Mouse (Mus musculus) liver, postnatal 0 days (tissue): ENCODE measurements at regions not wholly inside any gene's neighbourhood (a gene's known extent, or its start where the extent isn't known, plus 50 kb on each side); places are given as distances from the start of the nearest gene placed in this dataset.

Source experiments
- ATAC-seq: fragments of 200-750 bp; cut with Nextera tagmentation; 2 replicates; pipeline ENCODE4 v1.8.0; 2017; ENCODE audit warnings: mild to moderate bottlenecking, moderate library complexity
- DNase-seq: peaks from one replicate; pipeline ENCODE4 v3.0.0-alpha.2; 2016
- H3K27ac ChIP-seq: fragments of 300-500 bp; sonication (generic); 2 replicates; pipeline ENCODE4 v1.5.1; 2014; ENCODE audit warnings: antibody characterized with exemption, moderate library complexity, mild to moderate bottlenecking, low read depth
- H3K27me3 ChIP-seq: fragments of 300-500 bp; sonication (generic); 2 replicates; pipeline ENCODE4 v1.6.1; 2014; ENCODE audit warnings: low read length, control low read depth, mixed read lengths; ENCODE audit not compliant: insufficient read depth
- H3K36me3 ChIP-seq: fragments of 300-500 bp; sonication (generic); replicated peaks from 2 replicates; pipeline ENCODE4 v1.6.1; 2014; ENCODE audit warnings: mild to moderate bottlenecking, control low read depth, low read length, moderate library complexity, mixed read lengths; ENCODE audit not compliant: insufficient read depth
- H3K4me1 ChIP-seq: fragments of 300-500 bp; sonication (generic); 2 replicates; pipeline ENCODE4 v1.6.1; 2014; ENCODE audit warnings: antibody characterized with exemption, mild to moderate bottlenecking, control low read depth; ENCODE audit not compliant: insufficient read depth
- H3K4me2 ChIP-seq: fragments of 300-500 bp; sonication (generic); 2 replicates; pipeline ENCODE4 v1.6.1; 2014; ENCODE audit warnings: low read depth, mild to moderate bottlenecking, low read length, moderate library complexity, mixed read lengths
- H3K4me3 ChIP-seq: fragments of 300-500 bp; sonication (generic); 2 replicates; pipeline ENCODE4 v1.5.1; 2014; ENCODE audit warnings: low read depth, low read length
- H3K9ac ChIP-seq: fragments of 300-500 bp; sonication (generic); replicated peaks from 2 replicates; pipeline ENCODE4 v1.6.1; 2014; ENCODE audit warnings: mild to moderate bottlenecking, moderate library complexity
- H3K9me3 ChIP-seq: fragments of 300-500 bp; sonication (generic); 2 replicates; pipeline ENCODE4 v1.6.1; 2016; ENCODE audit warnings: mild to moderate bottlenecking, control low read depth, low read length, mixed read lengths
- CTCF ChIP-seq: sonication (generic); IDR thresholded peaks from 2 replicates; pipeline ENCODE4 v1.5.1; 2016; ENCODE audit warnings: antibody characterized with exemption, low read depth
- EP300 ChIP-seq: IDR thresholded peaks from 2 replicates; pipeline ENCODE4 v1.6.1; 2016; ENCODE audit warnings: antibody characterized with exemption, low read depth, mild to moderate bottlenecking
- WGBS: fragments of 180-500 bp; shearing (Covaris S2); extraction: QIAGEN DNeasy Blood & Tissue Kit; methylation state at CpG from one replicate; pipeline ENCODE4 v1.1.7; 2014; ENCODE audit not compliant: insufficient replicate concordance; 5-methylcytosine and 5-hydroxymethylcytosine counted together

DNA sequence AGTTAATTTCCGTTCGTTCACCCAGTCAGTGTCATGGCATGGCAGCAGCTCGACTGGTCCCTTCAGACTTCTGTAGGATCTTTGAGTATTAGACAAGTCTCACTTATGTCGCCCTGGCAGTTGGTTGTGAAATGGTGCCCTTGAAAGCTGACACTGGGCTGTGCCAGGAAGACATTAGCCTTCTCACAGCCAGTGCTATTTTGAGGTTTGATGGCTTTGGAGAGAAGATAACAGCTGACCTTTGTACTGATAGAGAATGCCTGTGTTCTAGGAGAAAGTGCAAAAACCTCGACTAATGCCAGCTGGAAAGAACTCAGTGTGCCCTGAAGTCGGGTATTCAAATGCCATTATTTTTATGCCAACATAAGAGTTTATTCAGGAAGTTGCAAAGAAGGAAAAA lies 207.3 kb downstream of the Plpp3 start:
- ATAC-seq = no peak
- Histone ChIP-seq H3K4me1 (0 out of 2 replicates have a peak, but pooled peaks cover 2% of the 10 kb centered on the region), H3K4me2 (no peak overlapping the region), H3K9ac (no peak overlapping the region), H3K27ac (no peak overlapping the region), H3K27me3 (no peaks in the 10 kb centered on the region), H3K9me3 (no peaks in the 10 kb centered on the region), H3K4me3 (no peak overlapping the region), H3K36me3 (no peaks in the 10 kb centered on the region)
- DNase-seq = no peak
- 58% methylated on average over 6 of the region's 6 CpGs for WGBS
- TF ChIP-seq EP300 = no peak
- TF ChIP-seq CTCF = no peak

DNA sequence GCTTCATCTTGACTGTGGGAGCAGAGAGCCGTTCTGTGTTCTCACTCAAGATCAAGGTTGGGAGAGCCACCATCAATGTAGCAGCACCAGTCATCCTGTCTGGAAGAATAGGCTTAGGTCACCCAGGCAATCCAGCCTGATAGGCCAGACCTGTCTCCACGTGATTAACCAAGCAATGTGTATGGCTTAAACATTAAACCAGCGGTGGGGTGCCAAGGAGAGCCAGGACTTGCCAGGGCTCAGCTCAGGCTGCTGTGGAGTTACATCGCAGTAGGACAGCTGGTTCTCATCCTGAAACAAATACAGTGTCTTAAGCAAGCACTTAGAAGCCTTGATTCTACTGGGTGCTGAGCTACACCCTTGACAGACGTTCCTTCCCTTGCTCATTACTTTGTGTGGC lies 207.9 kb downstream of the Plpp3 start:
- ATAC-seq (peak; percentile 56), DNase-seq (no peak)
- WGBS = 67% methylated on average over 5 of the region's 5 CpGs

DNA sequence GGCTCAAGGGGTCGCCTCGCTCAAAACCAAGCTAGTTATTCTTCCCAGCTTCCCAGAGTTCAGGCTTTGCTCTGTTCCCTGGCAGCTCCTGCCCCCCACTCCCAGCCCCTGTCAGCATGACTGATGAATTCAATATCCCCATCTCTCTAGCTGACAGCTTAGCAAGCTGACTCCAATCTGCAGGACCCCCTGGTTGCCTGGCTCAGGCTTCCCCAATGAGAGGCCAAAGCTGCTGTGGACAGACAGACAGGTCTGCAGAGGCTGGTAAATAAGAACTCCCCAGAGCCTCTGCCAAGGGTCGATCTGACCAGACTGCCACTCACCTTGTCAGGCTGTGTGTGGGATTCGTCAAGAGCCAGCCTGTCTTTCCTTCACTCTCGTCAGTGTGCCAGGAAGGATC lies 219.4 kb downstream of the Plpp3 start:
- peak; percentile 44 for DNase-seq
- no peaks in the 10 kb centered on the region for H3K27me3 ChIP-seq
- TF ChIP-seq EP300 (no peak), CTCF (no peak)
- H3K36me3 ChIP-seq = no peaks in the 10 kb centered on the region
- no peak overlapping the region for H3K27ac ChIP-seq
- H3K9ac ChIP-seq = no peak overlapping the region
- no peak overlapping the region for H3K4me3 ChIP-seq
- no peak overlapping the region for H3K4me2 ChIP-seq
- no peak for ATAC-seq
- WGBS = 71% methylated on average over 5 of the region's 5 CpGs
- no peaks in the 10 kb centered on the region for H3K9me3 ChIP-seq
- peaks cover 5% of the 10 kb centered on the region; the same call in 1 of the 2 replicates for H3K4me1 ChIP-seq

More for the DNA sequence above, 207.9 kb downstream of the Plpp3 start:
- no peaks in the 10 kb centered on the region for H3K9me3 ChIP-seq
- H3K27me3 ChIP-seq = no peaks in the 10 kb centered on the region
- no peaks in the 10 kb centered on the region for H3K36me3 ChIP-seq
- H3K27ac ChIP-seq = no peak overlapping the region
- no peak overlapping the region for H3K4me3 ChIP-seq
- 0 out of 2 replicates have a peak, but pooled peaks cover 2% of the 10 kb centered on the region for H3K4me1 ChIP-seq
- TF ChIP-seq CTCF = no peak
- TF ChIP-seq EP300 = no peak
- no peak overlapping the region for H3K9ac ChIP-seq
- H3K4me2 ChIP-seq = no peak overlapping the region

DNA sequence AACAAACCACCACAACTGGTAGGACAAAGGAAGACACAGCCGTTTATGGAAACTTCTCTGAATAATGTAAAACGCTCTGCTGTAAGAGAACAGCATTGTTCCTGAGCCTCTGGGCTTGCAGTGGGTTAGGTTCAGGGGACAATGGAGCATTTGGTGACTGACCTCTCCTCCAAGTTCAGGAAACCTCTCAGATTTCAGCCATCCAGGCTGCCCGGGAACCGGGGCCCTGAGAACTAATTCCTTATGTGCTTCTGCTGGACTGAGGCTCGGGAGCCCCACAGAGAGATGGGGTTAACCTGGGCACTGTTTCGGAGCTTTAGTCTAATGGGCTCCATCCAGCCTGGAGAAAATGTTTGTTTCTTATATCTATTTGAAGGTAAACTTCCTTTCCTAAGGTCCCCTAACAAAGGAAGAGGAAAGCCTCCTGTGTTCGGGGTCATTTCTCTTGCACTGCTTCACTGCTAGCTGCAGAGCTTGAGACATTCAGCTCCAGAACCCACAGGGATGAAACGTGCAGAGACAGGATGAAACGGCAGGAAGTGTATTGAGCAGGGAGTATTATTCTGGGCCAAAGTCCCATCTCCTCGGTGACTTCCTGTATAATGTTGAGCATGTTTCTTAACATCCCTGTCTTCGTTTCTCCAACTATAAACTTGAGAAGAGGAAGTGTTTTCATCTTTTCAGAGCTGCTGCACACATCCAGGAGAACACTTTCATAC lies 220.5 kb downstream of the Plpp3 start:
- Histone ChIP-seq H3K27ac (no peak overlapping the region), H3K4me2 (no peak overlapping the region), H3K9ac (no peak overlapping the region), H3K27me3 (no peaks in the 10 kb centered on the region), H3K4me3 (no peak overlapping the region), H3K9me3 (no peaks in the 10 kb centered on the region), H3K4me1 (peaks cover 5% of the 10 kb centered on the region; the same call in 1 of the 2 replicates), H3K36me3 (no peaks in the 10 kb centered on the region)
- TF ChIP-seq EP300 = no peak
- TF ChIP-seq CTCF = no peak
- WGBS = 48% methylated on average over 11 of the region's 11 CpGs
- ATAC-seq (no peak), DNase-seq (no peak)

DNA sequence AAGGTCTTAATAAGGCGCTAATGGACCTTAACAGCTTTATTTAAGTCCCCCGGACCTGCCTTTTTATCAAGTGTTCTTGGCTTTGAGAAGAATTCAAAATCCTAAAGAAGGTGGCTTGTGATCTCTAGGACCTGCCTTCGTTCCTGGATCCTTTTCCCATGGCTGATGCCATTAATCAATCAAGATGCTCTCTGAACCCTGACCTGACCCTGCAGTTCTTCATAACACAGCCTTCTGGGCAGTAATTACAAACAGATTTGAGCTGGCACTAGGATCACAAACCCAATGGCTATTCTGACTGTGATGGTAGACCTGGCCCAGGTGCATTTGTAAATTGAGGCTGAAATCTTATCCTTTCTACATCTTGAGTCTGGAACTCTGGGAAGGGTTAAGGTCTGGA lies 227.7 kb downstream of the Plpp3 start:
- no peak overlapping the region for H3K9ac ChIP-seq
- no peak overlapping the region for H3K27ac ChIP-seq
- TF ChIP-seq EP300 (no peak), CTCF (no peak)
- no peak for DNase-seq
- no peaks in the 10 kb centered on the region for H3K4me1 ChIP-seq
- 72% methylated on average over 3 of the region's 3 CpGs for WGBS
- H3K9me3 ChIP-seq = no peaks in the 10 kb centered on the region; the same call in 1 of the 2 replicates
- no peak for ATAC-seq
- no peaks in the 10 kb centered on the region for H3K36me3 ChIP-seq
- no peak overlapping the region for H3K4me2 ChIP-seq
- no peaks in the 10 kb centered on the region for H3K27me3 ChIP-seq
- H3K4me3 ChIP-seq = no peak overlapping the region

DNA sequence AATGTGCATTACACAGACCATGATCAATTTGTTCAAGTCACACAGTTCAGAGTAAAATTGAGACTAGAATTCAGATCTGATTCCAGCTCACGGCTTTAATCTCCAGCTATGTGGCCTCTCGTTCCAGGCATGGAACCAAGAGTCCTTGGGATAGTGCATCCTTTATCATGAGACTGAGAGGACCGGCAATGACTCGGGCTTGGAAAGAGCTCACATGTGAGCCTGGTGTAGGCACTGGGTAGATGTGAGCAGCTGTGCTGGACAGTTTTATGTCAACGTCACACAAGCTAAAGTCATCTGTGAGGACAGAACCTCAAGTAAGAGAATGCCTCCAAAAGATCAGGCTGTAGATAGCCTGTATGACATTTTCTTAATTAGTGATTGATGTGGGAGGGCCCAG lies 228.3 kb downstream of the Plpp3 start:
- no peak overlapping the region for H3K9ac ChIP-seq
- H3K36me3 ChIP-seq = no peaks in the 10 kb centered on the region
- H3K4me2 ChIP-seq = no peak overlapping the region
- no peak overlapping the region for H3K27ac ChIP-seq
- ATAC-seq = no peak
- no peaks in the 10 kb centered on the region; the same call in 1 of the 2 replicates for H3K9me3 ChIP-seq
- H3K4me3 ChIP-seq = no peak overlapping the region
- no peaks in the 10 kb centered on the region for H3K27me3 ChIP-seq
- no peaks in the 10 kb centered on the region for H3K4me1 ChIP-seq
- WGBS = 82% methylated on average over 5 of the region's 5 CpGs
- TF ChIP-seq CTCF (no peak), EP300 (no peak)
- DNase-seq = no peak
